Mouse (Mus musculus) MN1 (cell line): ENCODE measurements around the gene Ctsc.
"Not testable (repeated sequence)": the region's sequence is repeated elsewhere in the genome, so short reads cannot be mapped to it uniquely, and the experiment has no call there.

Experiments used
- DNase-seq: peaks from one replicate; pipeline ENCODE4 v3.0.0-alpha.2; 2016; ENCODE audit warnings: low spot score

Ctsc gene

DNA sequence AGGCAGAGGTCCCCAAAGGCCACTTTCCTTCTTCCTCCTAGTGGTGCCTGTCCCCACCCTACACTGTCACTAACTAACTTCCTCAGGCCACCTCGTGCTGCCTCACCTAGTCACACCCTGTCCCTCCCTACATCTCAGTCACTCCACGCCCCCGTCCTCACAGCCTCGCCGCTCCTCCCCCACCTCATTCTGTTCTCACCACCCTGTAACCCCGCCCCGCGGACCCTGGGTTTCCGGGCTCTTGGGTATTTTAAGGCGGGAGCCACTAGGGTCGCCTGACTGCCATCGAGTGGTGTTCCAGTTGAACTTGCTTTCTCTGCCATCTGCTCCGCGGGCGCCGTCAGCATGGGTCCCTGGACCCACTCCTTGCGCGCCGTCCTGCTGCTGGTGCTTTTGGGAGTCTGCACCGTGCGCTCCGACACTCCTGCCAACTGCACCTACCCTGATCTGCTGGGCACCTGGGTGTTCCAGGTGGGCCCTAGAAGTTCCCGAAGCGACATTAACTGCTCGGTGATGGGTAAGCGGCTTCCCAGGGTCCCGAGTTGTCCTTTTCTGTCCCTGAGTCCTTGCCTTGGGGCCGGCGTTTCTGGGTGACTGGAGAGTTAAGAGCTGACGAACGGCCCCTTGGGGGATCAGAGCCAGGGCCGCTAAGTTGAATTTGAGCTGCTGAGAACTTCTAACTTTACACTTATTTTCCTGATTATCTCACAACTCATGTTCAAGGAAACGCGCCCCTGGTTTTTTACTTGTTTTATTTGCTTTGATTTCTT is at the start of gene Ctsc:
Ctsc (plus strand) TSS at position 228 of the 770 bp plus-strand sequence.
- DNase-seq, result no peak

- no peak for DNase-seq
These were observed 48.8 kb upstream of the Ctsc start for GRCm38 (mm10) chr7:88229051-88229450.

DNA sequence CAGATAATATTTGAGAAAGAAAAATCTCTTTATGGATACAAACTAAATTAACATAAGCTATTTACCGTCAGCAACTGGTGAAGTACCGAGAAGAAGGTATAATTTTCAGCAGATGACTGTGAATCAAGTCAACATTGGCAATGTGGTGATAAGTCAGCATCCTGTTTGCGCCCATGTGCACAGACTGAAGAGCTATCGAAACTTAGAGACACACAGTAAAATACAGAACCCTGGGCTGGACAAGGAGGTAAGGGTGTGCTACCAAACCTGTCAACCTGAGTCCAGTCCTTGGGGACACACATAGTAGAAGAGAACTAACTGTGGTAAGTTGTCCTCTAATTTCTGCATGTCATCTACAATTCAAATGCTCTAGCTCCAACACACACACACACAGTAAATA is 47.8 kb upstream of the Ctsc start:
- no peak for DNase-seq

DNA sequence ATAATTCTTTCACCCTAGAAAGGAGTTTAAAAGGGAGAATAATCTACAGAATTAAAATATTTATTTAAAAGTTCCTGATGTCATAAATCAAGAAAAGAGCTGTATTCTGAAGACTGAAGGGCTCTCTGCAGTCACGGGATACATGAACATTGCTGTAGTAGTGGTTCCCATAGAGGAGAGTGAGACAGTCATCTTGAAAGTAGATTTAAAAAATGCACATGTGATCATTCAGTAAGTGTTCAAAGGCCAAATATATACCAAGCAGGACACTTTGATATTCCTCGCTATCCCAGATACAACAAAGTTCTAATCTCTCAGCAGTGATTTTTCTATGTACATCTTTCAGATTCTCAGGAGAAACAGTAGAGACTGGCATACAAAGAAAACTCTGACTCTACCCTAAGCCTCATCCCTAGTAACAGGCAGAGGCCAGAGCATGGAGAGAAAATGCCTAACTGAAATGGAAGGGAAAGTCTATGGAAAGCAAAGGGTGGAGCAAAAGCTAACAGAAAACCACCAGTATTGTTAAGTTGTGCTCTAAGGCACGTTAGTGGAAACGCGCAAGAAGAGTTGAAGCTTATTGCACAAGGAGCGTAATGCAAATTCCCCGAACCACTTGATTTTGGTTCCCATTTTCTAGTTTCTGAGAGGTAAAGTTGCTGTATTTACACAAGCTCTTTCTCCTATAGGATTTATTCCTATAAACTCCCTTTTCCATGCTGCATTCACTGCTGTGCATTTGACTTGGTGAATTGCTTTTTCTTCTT is 46.9 kb upstream of the Ctsc start:
- DNase-seq, result no peak

- DNase-seq, result no peak
These were observed 34.8 kb upstream of the Ctsc start for GRCm38 (mm10) chr7:88243059-88243458.

DNA sequence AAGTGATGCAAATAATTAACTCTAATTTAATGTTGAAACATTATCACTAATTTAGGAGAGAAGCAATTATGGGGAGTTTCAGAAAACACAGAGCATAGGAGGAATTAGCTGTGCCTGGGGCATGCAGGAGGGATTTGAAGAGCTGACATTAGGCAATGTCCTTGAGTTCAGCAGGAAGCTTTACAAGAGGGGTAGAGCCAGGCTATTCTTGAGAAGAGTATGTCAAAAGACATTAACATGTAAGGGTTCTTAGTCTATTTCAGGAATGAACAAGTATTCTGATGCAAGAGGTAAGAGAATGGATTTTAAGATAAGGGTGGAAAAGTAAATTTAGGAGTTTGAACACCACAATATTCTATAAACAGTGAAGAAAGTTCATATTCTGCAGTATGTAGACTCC is 33.4 kb upstream of the Ctsc start:
- DNase-seq, result no peak

GRCm38 (mm10) chr7:88250380-88250779 is 27.5 kb upstream of the Ctsc start:
- not testable (repeated sequence) for DNase-seq

DNA sequence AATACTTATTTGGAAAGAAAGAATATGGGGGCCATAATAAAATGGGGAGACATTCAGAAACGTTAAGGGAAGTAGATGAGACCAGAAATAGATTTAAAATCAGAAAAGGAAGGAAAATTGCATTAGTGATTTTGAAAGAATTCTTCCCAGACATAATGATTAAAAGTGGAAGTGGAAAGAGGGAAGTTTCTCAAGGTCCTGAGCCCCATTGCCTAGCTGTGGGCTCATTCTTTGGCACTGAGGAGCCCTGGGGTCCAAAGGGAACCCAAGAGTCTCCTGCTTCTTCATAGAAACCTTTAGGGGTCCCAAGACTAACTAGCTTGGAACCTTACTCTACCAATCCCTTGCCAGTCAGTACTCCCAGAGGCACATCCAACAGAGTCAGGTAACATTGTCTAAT is 26.4 kb upstream of the Ctsc start:
- DNase-seq, result no peak

GRCm38 (mm10) chr7:88252129-88252528 is 25.8 kb upstream of the Ctsc start:
- DNase-seq, result no peak

GRCm38 (mm10) chr7:88254884-88255283 is 23.0 kb upstream of the Ctsc start:
- no peak for DNase-seq

DNA sequence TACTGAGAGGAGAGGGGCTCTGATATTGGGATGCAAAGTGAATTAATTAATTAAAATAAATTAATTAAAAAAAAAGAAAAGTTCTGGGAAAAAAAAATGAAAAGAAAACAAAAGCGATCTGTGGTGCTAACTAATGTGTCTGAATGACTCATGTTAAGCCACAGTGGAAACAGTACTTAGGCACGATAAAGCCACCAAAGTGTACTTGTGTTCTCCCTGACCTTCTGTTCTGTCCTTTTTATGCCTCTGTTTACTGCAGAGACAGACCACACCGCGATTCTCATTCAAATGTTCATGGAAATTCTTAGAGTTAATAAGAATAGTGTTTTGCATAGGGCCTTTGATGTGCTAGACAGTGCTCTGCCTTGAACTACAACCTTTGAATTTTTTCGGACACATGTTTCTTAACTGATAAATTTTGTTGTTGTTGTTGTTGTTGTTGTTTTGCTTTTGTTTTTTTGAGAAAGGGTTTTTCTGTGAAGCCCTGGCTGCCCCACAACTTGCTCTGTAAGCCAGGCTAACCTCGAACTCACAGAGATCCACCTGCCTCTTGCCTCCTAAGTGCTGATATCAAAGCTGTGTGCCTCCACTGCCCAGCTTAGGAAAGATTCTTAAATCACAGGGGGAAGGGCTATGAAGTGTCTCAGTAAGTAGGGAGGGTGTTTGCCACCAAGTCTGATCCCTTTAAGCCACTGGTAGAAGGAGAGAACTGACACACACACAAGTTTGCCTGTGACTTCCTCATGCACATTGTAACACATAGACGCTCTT is 18.5 kb upstream of the Ctsc start:
- DNase-seq, result no peak

DNA sequence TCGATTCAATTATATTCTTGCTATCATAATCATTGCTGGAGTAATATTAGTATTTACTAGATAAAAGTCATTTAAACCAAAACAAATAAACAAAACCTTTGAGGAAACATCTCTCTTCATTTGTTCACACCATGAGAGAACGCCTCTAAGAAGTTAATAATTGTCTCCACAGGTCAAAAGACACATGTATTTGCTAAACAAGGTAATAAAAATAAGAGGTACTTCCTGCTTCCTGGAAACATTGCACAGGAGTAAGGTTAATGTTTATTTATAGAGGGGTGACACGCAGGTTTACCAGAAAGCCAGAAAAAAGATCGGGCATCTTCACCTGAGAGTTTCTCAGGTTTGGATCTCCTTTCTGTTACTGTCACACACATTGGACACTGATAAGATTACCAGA is 16.1 kb upstream of the Ctsc start:
- DNase-seq, result no peak

DNA sequence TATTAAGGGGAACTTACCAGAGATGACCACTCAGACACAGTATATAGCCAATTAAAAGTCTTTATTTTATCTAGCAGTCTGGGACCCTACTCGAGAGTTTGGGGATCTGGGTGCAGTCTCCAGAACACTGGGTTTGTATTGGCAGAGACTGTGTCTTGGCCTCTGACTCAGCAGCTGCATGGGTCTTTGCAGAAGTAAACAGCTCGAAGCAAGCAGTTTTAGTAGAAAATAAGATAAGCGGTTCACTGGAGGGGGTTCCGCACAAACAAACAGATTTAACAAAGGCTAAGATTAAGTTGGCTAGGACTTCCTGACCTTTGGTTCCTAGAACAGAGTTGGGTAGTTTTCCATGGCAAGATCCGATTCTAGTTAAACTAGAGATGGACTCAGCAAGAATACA is 13.0 kb upstream of the Ctsc start:
- DNase-seq, result no peak

DNA sequence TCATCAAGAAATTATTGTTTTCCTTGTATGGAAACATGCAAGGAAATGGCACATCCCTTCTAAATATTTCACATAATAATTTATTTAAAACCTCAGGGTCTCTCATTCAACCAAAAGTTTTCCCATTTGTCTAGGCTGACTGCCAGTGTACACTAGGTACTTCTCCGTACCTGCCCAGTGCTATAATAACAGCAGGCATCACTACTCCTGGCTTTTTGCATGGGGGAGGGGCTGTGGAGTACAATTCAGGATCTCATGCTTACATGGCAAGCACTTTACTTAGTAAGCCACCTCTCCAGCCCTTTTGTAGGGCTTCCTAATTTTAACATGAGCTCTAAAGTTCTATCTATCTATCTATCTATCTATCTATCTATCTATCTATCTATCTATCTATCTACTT is 8.0 kb upstream of the Ctsc start:
- no peak for DNase-seq

- DNase-seq, result no peak
These were observed 6.4 kb upstream of the Ctsc start for GRCm38 (mm10) chr7:88271531-88271930.

- DNase-seq, result no peak
These were observed 745 bp upstream of the Ctsc start for GRCm38 (mm10) chr7:88276914-88277765.

- DNase-seq, result no peak
These were observed 827 bp downstream of the Ctsc start for GRCm38 (mm10) chr7:88278628-88279196.

- DNase-seq, result no peak
These were observed 7.4 kb downstream of the Ctsc start for GRCm38 (mm10) chr7:88285276-88285675.

DNA sequence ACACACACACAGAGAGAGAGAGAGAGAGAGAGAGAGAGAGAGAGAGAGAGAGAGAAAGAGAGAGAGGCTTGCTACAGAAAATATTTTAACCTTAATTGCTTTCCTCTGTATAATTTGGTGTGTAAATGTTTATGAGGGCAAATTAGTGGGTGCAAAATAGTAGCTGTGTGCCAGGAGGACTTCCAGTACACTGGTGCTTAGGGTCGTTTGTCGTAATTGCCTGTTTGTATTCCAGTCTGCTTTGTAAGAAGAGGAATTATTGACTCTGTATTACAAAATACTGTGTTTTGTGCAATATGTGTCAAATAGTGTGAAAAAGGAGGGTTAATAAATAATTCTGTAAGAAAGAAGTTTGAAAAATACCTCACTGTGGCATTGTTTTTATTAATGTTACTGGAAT is 13.2 kb downstream of the Ctsc start:
- no peak for DNase-seq

GRCm38 (mm10) chr7:88292044-88292443 is 14.2 kb downstream of the Ctsc start:
- DNase-seq, result no peak

DNA sequence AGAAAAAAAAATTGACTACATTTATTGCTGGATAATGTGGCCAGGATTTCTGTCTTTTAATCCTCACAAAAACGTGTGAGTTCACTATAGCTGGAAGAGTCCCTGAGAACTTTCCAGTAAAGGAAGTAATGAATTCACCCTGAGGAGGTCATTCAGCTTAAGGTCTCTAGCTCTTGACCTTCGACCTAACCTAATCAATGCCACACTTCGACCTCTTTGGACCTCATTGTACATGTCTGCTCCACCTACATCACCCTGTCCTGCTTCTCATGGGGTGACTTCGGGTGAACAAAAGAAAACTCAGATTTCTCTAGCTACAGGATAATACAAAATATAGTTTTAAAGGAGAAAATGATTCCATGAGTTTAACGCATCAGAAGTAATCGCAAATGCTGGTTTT is 16.0 kb downstream of the Ctsc start:
- no peak for DNase-seq

GRCm38 (mm10) chr7:88295989-88296388 is 18.1 kb downstream of the Ctsc start:
- no peak for DNase-seq
